Mouse (Mus musculus): ENCODE results near the gene 1700010B08Rik. TPM values are rescaled to one million over a fixed set of nuclear protein-coding genes. Genes with fewer than 3 reads are reported as not detected.

Gene 1700010B08Rik
- polyA plus RNA-seq, 1 experiment, result not detected

- no peak for TF ChIP-seq POLR2A (IDR thresholded peaks at IDR 0.05; ENCODE audit: borderline replicate concordance, control insufficient read depth, low read depth, low read length)
- TF ChIP-seq CTCF (IDR thresholded peaks at IDR 0.05; ENCODE audit: control insufficient read depth, insufficient read depth, low read length), result no peak
- WGBS, result 62% methylated on average over 7 of the region's 7 CpGs
- Histone ChIP-seq H3K4me3 (replicated peaks; ENCODE audit: control insufficient read depth, low read depth, low read length) (no peak overlapping the region), H3K4me1 (ENCODE audit: control insufficient read depth, insufficient read depth, low read length) (no peaks in the 10 kb centered on the region; the same call in 1 of the 2 replicates), H3K27ac (ENCODE audit: control insufficient read depth, insufficient read depth, low read depth, low read length, poor library complexity) (no peak overlapping the region)
Observed at GRCm38 (mm10) chr2:173744070-173744815, 25.0 kb downstream of the 1700010B08Rik start.

- TF ChIP-seq POLR2A (IDR thresholded peaks at IDR 0.05; ENCODE audit: borderline replicate concordance, control insufficient read depth, low read depth, low read length) (no peak), CTCF (IDR thresholded peaks at IDR 0.05; ENCODE audit: control insufficient read depth, insufficient read depth, low read length) (no peak)
- Histone ChIP-seq H3K4me3 (replicated peaks; ENCODE audit: control insufficient read depth, low read depth, low read length) (no peak overlapping the region), H3K4me1 (ENCODE audit: control insufficient read depth, insufficient read depth, low read length) (no peaks in the 10 kb centered on the region), H3K27ac (ENCODE audit: control insufficient read depth, insufficient read depth, low read depth, low read length, poor library complexity) (no peak overlapping the region)
- 84% methylated on average over 2 of the region's 2 CpGs for WGBS
Observed at GRCm38 (mm10) chr2:173748961-173749659, 29.9 kb downstream of the 1700010B08Rik start.

- Histone ChIP-seq H3K4me3 (replicated peaks; ENCODE audit: control insufficient read depth, low read depth, low read length) (no peak overlapping the region), H3K4me1 (ENCODE audit: control insufficient read depth, insufficient read depth, low read length) (no peaks in the 10 kb centered on the region), H3K27ac (ENCODE audit: control insufficient read depth, insufficient read depth, low read depth, low read length, poor library complexity) (no peak overlapping the region)
- WGBS, result 84% methylated on average over 8 of the region's 8 CpGs
- TF ChIP-seq POLR2A (IDR thresholded peaks at IDR 0.05; ENCODE audit: borderline replicate concordance, control insufficient read depth, low read depth, low read length) (no peak), CTCF (IDR thresholded peaks at IDR 0.05; ENCODE audit: control insufficient read depth, insufficient read depth, low read length) (no peak)
Observed at GRCm38 (mm10) chr2:173755433-173756144, 36.4 kb downstream of the 1700010B08Rik start.

- H3K27ac ChIP-seq (ENCODE audit: control insufficient read depth, insufficient read depth, low read depth, low read length, poor library complexity), result no peak overlapping the region
- H3K4me1 ChIP-seq (ENCODE audit: control insufficient read depth, insufficient read depth, low read length), result no peaks in the 10 kb centered on the region
- WGBS, result 86% methylated on average over 8 of the region's 8 CpGs
- TF ChIP-seq CTCF (IDR thresholded peaks at IDR 0.05; ENCODE audit: control insufficient read depth, insufficient read depth, low read length), result no peak
- no peak for TF ChIP-seq POLR2A (IDR thresholded peaks at IDR 0.05; ENCODE audit: borderline replicate concordance, control insufficient read depth, low read depth, low read length)
- H3K4me3 ChIP-seq (replicated peaks; ENCODE audit: control insufficient read depth, low read depth, low read length), result no peak overlapping the region
Observed at GRCm38 (mm10) chr2:173757624-173758155, 38.5 kb downstream of the 1700010B08Rik start.

GRCm38 (mm10) chr2:173760607-173761006, 41.4 kb downstream of the 1700010B08Rik start:
- Histone ChIP-seq H3K27ac (ENCODE audit: control insufficient read depth, insufficient read depth, low read depth, low read length, poor library complexity) (no peak overlapping the region), H3K4me3 (replicated peaks; ENCODE audit: control insufficient read depth, low read depth, low read length) (no peak overlapping the region), H3K4me1 (ENCODE audit: control insufficient read depth, insufficient read depth, low read length) (no peaks in the 10 kb centered on the region)
- TF ChIP-seq CTCF (IDR thresholded peaks at IDR 0.05; ENCODE audit: control insufficient read depth, insufficient read depth, low read length) (no peak), POLR2A (IDR thresholded peaks at IDR 0.05; ENCODE audit: borderline replicate concordance, control insufficient read depth, low read depth, low read length) (no peak)
- WGBS, result 75% methylated on average over 6 of the region's 6 CpGs

GRCm38 (mm10) chr2:173764629-173765028, 45.4 kb downstream of the 1700010B08Rik start:
- H3K4me3 ChIP-seq (replicated peaks; ENCODE audit: control insufficient read depth, low read depth, low read length), result no peak overlapping the region
- H3K4me1 ChIP-seq (ENCODE audit: control insufficient read depth, insufficient read depth, low read length), result no peaks in the 10 kb centered on the region
- TF ChIP-seq POLR2A (IDR thresholded peaks at IDR 0.05; ENCODE audit: borderline replicate concordance, control insufficient read depth, low read depth, low read length) (no peak), CTCF (IDR thresholded peaks at IDR 0.05; ENCODE audit: control insufficient read depth, insufficient read depth, low read length) (no peak)
- WGBS, result 83% methylated on average over 3 of the region's 3 CpGs
- no peak overlapping the region for H3K27ac ChIP-seq (ENCODE audit: control insufficient read depth, insufficient read depth, low read depth, low read length, poor library complexity)

GRCm38 (mm10) chr2:173767959-173768595, 48.9 kb downstream of the 1700010B08Rik start:
- 86% methylated on average over 8 of the region's 8 CpGs for WGBS
- Histone ChIP-seq H3K4me3 (replicated peaks; ENCODE audit: control insufficient read depth, low read depth, low read length) (no peak overlapping the region), H3K27ac (ENCODE audit: control insufficient read depth, insufficient read depth, low read depth, low read length, poor library complexity) (no peak overlapping the region), H3K4me1 (ENCODE audit: control insufficient read depth, insufficient read depth, low read length) (no peaks in the 10 kb centered on the region)
- TF ChIP-seq CTCF (IDR thresholded peaks at IDR 0.05; ENCODE audit: control insufficient read depth, insufficient read depth, low read length) (no peak), POLR2A (IDR thresholded peaks at IDR 0.05; ENCODE audit: borderline replicate concordance, control insufficient read depth, low read depth, low read length) (no peak)

Measured in bone marrow, adult 2 months (tissue).